Mouse (Mus musculus): Measurements from ENCODE around the gene D5Ertd579e.

DNA sequence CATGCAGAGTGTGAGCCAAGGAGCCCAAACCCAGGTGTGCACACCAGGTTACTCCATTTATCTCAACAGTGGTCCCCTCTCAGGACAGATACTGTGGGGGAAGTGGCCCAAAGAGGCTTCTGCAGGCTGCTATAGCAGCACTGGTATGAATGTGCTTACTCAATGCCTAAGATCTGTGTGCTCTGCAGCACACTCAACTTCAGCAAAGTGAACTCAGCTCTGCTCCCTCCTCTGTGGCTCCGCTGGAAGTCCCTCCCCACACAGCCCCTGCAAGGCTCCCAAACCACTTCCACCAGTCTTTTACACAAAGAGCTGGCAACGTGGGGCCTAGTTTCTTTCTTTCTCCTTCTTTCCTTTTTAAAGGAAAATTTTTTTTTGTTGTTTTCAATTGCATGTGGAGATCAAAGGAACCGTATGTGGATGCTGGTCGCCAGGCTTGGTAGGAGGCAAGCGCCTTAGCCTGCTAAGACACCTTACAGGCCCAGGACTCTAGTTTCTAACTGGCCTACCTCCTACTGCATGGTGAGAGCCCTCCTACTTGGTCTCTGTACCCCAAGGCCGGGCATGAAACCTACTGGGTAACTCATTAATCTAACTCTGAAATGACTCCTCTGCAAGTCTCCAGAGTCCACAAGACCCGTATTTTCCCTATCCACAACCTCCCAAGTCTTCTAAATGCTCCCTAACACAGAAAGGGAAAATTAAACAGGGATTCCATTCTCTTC, 138.1 kb downstream of the D5Ertd579e start:
- TF ChIP-seq BHLHE40 (IDR thresholded peaks at IDR 0.05; ENCODE audit: low read depth, low read length) (no peak), CTCF (conservative IDR thresholded peaks at IDR 0.05 in 1 of 2, IDR thresholded peaks at IDR 0.05 in 1 of 2; ENCODE audit: low read depth in 2 of 2, low read length in 2 of 2) (no peak), ZC3H11A (IDR thresholded peaks at IDR 0.05; ENCODE audit: low read depth, low read length) (no peak), POLR2AphosphoS2 (IDR thresholded peaks at IDR 0.05; ENCODE audit: low read depth, low read length) (no peak)

Data from CH12.LX (cell line).